In genomic region chr3:36401900-36402299, GRCm38 (mm10) we compare ENCODE assay signal across 20 mouse cellular contexts.
"Had no signal": no experiment of that assay in that cellular context is flagged by ENCODE, and none has a peak within 500 bp of the region (broad histone marks: within the 10 kb centered on the region; RNA-seq: fewer than 3 reads in every experiment).

No protein-coding gene starts in this region.

- H3K27me3 ChIP-seq: megakaryocyte, embryonic 14.5 days; neural tube, embryonic 13.5 days; neural tube, embryonic 15.5 days; stomach, embryonic 15.5 days had no signal

- H3K4me1 ChIP-seq: megakaryocyte, embryonic 14.5 days; neural tube, embryonic 13.5 days; neural tube, embryonic 15.5 days; stomach, embryonic 15.5 days had no signal

- DNase-seq: lung, adult 18-20 months; lung, embryonic 14.5 days; lung, postnatal 10 days; lung, postnatal 36 days; midbrain, embryonic 14.5 days; retina, postnatal 1 day; right cerebral cortex, adult 18-20 months; right cerebral cortex, postnatal 25 days; right cerebral cortex, postnatal 4 days; thymus, adult 18-20 months; thymus, postnatal 25 days; thymus, postnatal 4 days had no signal

- H3K9ac ChIP-seq: lung, embryonic 14.5 days; neural tube, embryonic 13.5 days; neural tube, embryonic 15.5 days; stomach, embryonic 15.5 days had no signal

- H3K27ac ChIP-seq: macrophage; neural tube, embryonic 13.5 days; neural tube, embryonic 15.5 days; stomach, embryonic 15.5 days; stomach, postnatal 0 days had no signal

- H3K9me3 ChIP-seq: megakaryocyte, embryonic 14.5 days; neural tube, embryonic 13.5 days; neural tube, embryonic 15.5 days; stomach, embryonic 15.5 days had no signal

- H3K4me2 ChIP-seq: lung, embryonic 14.5 days; midbrain, embryonic 11.5 days; neural tube, embryonic 13.5 days; neural tube, embryonic 15.5 days; stomach, embryonic 15.5 days had no signal

- H3K4me3 ChIP-seq: megakaryocyte, embryonic 14.5 days; myocyte; neural tube, embryonic 13.5 days; neural tube, embryonic 15.5 days; stomach, embryonic 15.5 days had no signal

- H3K36me3 ChIP-seq: neural tube, embryonic 13.5 days; neural tube, embryonic 15.5 days; stomach, embryonic 15.5 days had no signal
